ENCODE assay signal across 12 mouse cellular contexts in genomic region chr1:91747583-91747982, GRCm38 (mm10). TPM values are rescaled to one million over a fixed set of nuclear protein-coding genes. Genes with fewer than 3 reads are reported as not detected.
A peak's percentile ranks its signal among the peaks of the same experiment; 100 is the strongest.
DNase-seq lines count a peak whose midpoint lies in the region; ATAC-seq lines count a peak whose summit lies in the region.
"Had no signal": no experiment of that assay in that cellular context is flagged by ENCODE, and none has a peak within 500 bp of the region (broad histone marks: within the 10 kb centered on the region; RNA-seq: fewer than 3 reads in every experiment).

No protein-coding gene starts in this region.

- no peak overlapping the region for H3K9ac ChIP-seq in hindbrain, embryonic 13.5 days
- H3K9ac ChIP-seq: liver, embryonic 15.5 days had no signal

- H3K27me3 ChIP-seq in hindbrain, embryonic 13.5 days = peaks cover 28% of the 10 kb centered on the region
- H3K27me3 ChIP-seq: liver, embryonic 15.5 days had no signal

- no peaks in the 10 kb centered on the region for H3K36me3 ChIP-seq in hindbrain, embryonic 13.5 days
- H3K36me3 ChIP-seq: liver, embryonic 15.5 days had no signal

- no peak overlapping the region for H3K4me3 ChIP-seq in hindbrain, embryonic 13.5 days
- H3K4me3 ChIP-seq: liver, embryonic 15.5 days; myocyte had no signal

- 19% methylated on average over 11 of the region's 11 CpGs for WGBS in hindbrain, embryonic 13.5 days

- H3K4me1 ChIP-seq in hindbrain, embryonic 13.5 days (replicated peaks) = peaks cover 4% of the 10 kb centered on the region; the same call in 1 of the 2 replicates
- H3K4me1 ChIP-seq: liver, embryonic 15.5 days had no signal

- peak; percentile 24 for DNase-seq in kidney, adult 9 months
- DNase-seq in kidney, postnatal 4 days = no peak
- DNase-seq in embryo, embryonic 10.5 days (ENCODE audit: low spot score) = peak; percentile 65
- peak; percentile 42 to 76 for DNase-seq in lung, postnatal 4 days
- DNase-seq in gastrocnemius, adult 18-20 months (ENCODE audit: low spot score) = no peak
- DNase-seq: cerebellum, postnatal 14 days had no signal

- no peak overlapping the region for H3K27ac ChIP-seq in hindbrain, embryonic 13.5 days
- H3K27ac ChIP-seq: liver, embryonic 15.5 days had no signal

- H3K4me2 ChIP-seq in hindbrain, embryonic 13.5 days = no peak overlapping the region
- H3K4me2 ChIP-seq: liver, embryonic 15.5 days had no signal

- 0 out of 2 replicates have a peak, but pooled peaks have one; percentile 68 for ATAC-seq in hindbrain, embryonic 13.5 days (ENCODE audit: low FRiP score)
- no peak for ATAC-seq in inflammation-experienced regulatory T-cells, adult 6 months
- no peak for ATAC-seq in megakaryocyte progenitor cell, adult 5-6 weeks (replicated peaks; ENCODE audit: poor library complexity)
- ATAC-seq: CD4-positive, CD25-positive, alpha-beta regulatory T cell, adult 4 months had no signal

- H3K9me3 ChIP-seq in hindbrain, embryonic 13.5 days = no peaks in the 10 kb centered on the region
- H3K9me3 ChIP-seq: liver, embryonic 15.5 days had no signal

RNA-seq across cellular contexts. Expression of gene Twist2, which starts 53.7 kb away (rescaled TPM):
- polyA plus RNA-seq in hindbrain, embryonic 13.5 days (2015; fragmentation: Nextera tagmentation; extraction: Ambion mirVana) = 0.87 and 1.3 TPM in 2 replicates
- 1 to 10 TPM in 1 of 2 experiments, under 1 TPM in 1; 0.91 to 1.7 TPM for total RNA-seq in gastrocnemius, adult 18-20 months (2021)
- polyA plus RNA-seq in inflammation-experienced regulatory T-cells, adult 6 months (2017; shearing (Covaris generic)) = not detected
- total RNA-seq in megakaryocyte progenitor cell, adult 5-6 weeks (2015) = not detected in 2 replicates
- not detected in 2 replicates for total RNA-seq in megakaryocyte progenitor cell, adult 5-6 weeks (2017)
- polyA plus RNA-seq: CD4-positive, CD25-positive, alpha-beta regulatory T cell, adult 4 months had no signal

Comparison
In these comparisons a context has a peak if more than half of its experiments do, and no peak if none do; other contexts are left out.
1. DNase-seq: peak in kidney, adult 9 months (single experiment), embryo, embryonic 10.5 days (single experiment) and lung, postnatal 4 days (2 of 2); none in kidney, postnatal 4 days (0 of 2) and gastrocnemius, adult 18-20 months (single experiment).